Mouse (Mus musculus) forebrain, embryonic 15.5 days (tissue): ENCODE measurements at regions not wholly inside any gene's neighbourhood (a gene's known extent, or its start where the extent isn't known, plus 50 kb on each side); places are given as distances from the start of the nearest gene placed in this dataset.
"Not testable (repeated sequence)": the region's sequence is repeated elsewhere in the genome, so short reads cannot be mapped to it uniquely, and the experiment has no call there.

Experiments used
- ATAC-seq: fragments of 200-750 bp; cut with Nextera tagmentation; replicated peaks from 2 replicates; pipeline ENCODE4 v1.8.0; 2017; ENCODE audit warnings: mild to moderate bottlenecking, moderate TSS enrichment, moderate library complexity
- H3K27ac ChIP-seq: fragments of 300-500 bp; sonication (generic); replicated peaks from 2 replicates; pipeline ENCODE4 v1.5.1; 2015; ENCODE audit warnings: mild to moderate bottlenecking, inconsistent platforms
- H3K27me3 ChIP-seq: fragments of 300-500 bp; sonication (generic); 2 replicates; pipeline ENCODE4 v1.6.1; 2015; ENCODE audit warnings: inconsistent platforms
- H3K36me3 ChIP-seq: fragments of 300-500 bp; sonication (generic); 2 replicates; pipeline ENCODE4 v1.6.1; 2015; ENCODE audit warnings: mild to moderate bottlenecking, inconsistent platforms
- H3K4me1 ChIP-seq: fragments of 300-500 bp; sonication (generic); 2 replicates; pipeline ENCODE4 v1.6.1; 2015; ENCODE audit warnings: inconsistent platforms
- H3K4me2 ChIP-seq: fragments of 300-500 bp; sonication (generic); replicated peaks from 2 replicates; pipeline ENCODE4 v1.6.1; 2015; ENCODE audit warnings: mild to moderate bottlenecking, inconsistent platforms
- H3K4me3 ChIP-seq: fragments of 300-500 bp; sonication (generic); 2 replicates; pipeline ENCODE4 v1.5.1; 2015; ENCODE audit warnings: mild to moderate bottlenecking, inconsistent platforms
- H3K9ac ChIP-seq: fragments of 300-500 bp; sonication (generic); replicated peaks from 2 replicates; pipeline ENCODE4 v1.6.1; 2015; ENCODE audit warnings: mild to moderate bottlenecking, inconsistent platforms
- H3K9me3 ChIP-seq: fragments of 300-500 bp; sonication (generic); 2 replicates; pipeline ENCODE4 v1.6.1; 2016; ENCODE audit warnings: inconsistent platforms
- WGBS: fragments of 180-500 bp; shearing (Covaris S2); methylation state at CpG from one replicate; pipeline ENCODE4 v1.1.7; 2015; ENCODE audit warnings: mixed read lengths; 5-methylcytosine and 5-hydroxymethylcytosine counted together

GRCm38 (mm10) chr16:25478300-25478699, 191.7 kb downstream of the Tprg start:
- Histone ChIP-seq H3K36me3 (no peaks in the 10 kb centered on the region), H3K4me1 (no peaks in the 10 kb centered on the region), H3K4me2 (no peak overlapping the region), H3K27me3 (no peaks in the 10 kb centered on the region), H3K9ac (no peak overlapping the region), H3K9me3 (no peaks in the 10 kb centered on the region), H3K27ac (no peak overlapping the region), H3K4me3 (no peak overlapping the region)
- ATAC-seq, result no peak
- 57% methylated on average over 2 of the region's 2 CpGs for whole genome bisulfite sequencing

DNA sequence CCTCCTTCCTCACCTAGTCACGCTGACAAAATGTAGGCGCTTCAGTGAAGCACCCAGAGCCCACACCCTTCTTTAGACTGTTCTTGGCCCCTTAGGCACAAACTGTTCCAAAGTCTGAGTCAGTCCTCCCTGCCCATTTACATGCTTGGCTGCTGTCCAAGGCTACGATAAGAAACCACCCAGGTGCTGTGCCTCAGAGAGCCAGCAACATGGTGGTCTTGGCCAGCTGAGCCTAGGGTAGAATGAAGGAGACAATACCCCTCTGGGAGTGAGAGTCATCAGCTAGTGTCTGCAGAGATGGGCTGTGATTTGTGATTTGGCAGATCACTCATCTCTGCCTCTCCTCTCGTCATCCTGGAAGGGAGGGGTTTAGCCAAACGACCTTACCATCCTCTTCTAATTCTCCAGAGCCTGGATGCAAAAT, 197.2 kb downstream of the Tprg start:
- Histone ChIP-seq H3K27ac (no peak overlapping the region), H3K4me2 (no peak overlapping the region), H3K9me3 (no peaks in the 10 kb centered on the region), H3K9ac (no peak overlapping the region), H3K4me1 (0 out of 2 replicates have a peak, but pooled peaks cover 5% of the 10 kb centered on the region), H3K27me3 (no peaks in the 10 kb centered on the region), H3K36me3 (no peaks in the 10 kb centered on the region), H3K4me3 (no peak overlapping the region)
- peak; percentile 77 for ATAC-seq
- 48% methylated on average over 5 of the region's 5 CpGs for WGBS

DNA sequence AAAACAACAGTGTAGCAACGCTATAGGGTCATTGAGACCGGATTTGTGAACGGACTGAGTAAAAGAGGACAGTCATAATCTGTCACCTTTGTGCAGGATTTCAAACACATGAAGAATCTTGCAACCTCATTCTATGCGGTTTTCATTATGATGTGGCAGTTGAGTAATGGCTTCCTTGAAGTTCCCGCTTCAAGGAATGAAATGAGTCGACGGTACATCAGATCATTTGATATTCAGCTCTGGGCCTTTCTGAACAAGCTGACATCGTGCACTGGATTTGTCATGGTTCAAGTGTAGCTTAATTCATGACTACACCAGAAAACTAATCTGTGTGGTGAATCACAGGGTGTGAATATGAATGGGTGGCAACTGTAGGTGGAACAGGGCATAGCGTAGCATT, 198.4 kb downstream of the Tprg start:
- Histone ChIP-seq H3K27ac (no peak overlapping the region), H3K27me3 (no peaks in the 10 kb centered on the region), H3K4me1 (0 out of 2 replicates have a peak, but pooled peaks cover 5% of the 10 kb centered on the region), H3K9me3 (no peaks in the 10 kb centered on the region), H3K36me3 (no peaks in the 10 kb centered on the region), H3K4me2 (no peak overlapping the region), H3K9ac (no peak overlapping the region), H3K4me3 (no peak overlapping the region)
- 92% methylated on average over 9 of the region's 9 CpGs for WGBS
- ATAC-seq, result no peak

GRCm38 (mm10) chr16:25486477-25487094, 197.0 kb upstream of the Trp63 start:
- Histone ChIP-seq H3K9me3 (no peaks in the 10 kb centered on the region), H3K27ac (no peak overlapping the region), H3K27me3 (no peaks in the 10 kb centered on the region), H3K4me3 (no peak overlapping the region), H3K4me1 (0 out of 2 replicates have a peak, but pooled peaks cover 5% of the 10 kb centered on the region), H3K36me3 (no peaks in the 10 kb centered on the region), H3K9ac (no peak overlapping the region), H3K4me2 (no peak overlapping the region)
- no peak for ATAC-seq
- 94% methylated on average over 4 of the region's 4 CpGs for WGBS

DNA sequence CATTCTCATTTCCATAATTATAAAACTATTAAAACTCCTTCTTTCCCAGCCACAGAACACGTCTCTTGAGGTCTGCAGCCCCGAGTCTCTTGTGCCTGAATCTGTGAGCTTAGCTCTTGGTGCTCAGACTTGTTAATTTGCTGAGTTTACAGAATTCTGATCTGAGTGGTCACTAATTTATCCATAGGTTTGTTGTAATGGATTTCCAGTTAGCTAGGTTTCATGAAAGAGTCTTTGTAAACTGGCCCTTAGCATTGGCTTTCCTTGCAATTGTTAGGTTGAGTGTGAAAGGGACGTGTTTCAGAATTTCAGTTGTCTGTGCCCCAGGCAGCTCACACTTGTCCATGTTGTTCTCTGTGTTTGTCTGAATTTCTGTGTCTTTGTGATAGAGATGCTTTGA, 192.7 kb upstream of the Trp63 start:
- Histone ChIP-seq H3K27me3 (no peaks in the 10 kb centered on the region), H3K36me3 (no peaks in the 10 kb centered on the region), H3K9me3 (no peaks in the 10 kb centered on the region), H3K9ac (no peak overlapping the region), H3K4me3 (no peak overlapping the region), H3K4me2 (no peak overlapping the region), H3K4me1 (no peaks in the 10 kb centered on the region), H3K27ac (no peak overlapping the region)
- WGBS, result 28% methylated on average over 3 of the region's 3 CpGs
- no peak for ATAC-seq

DNA sequence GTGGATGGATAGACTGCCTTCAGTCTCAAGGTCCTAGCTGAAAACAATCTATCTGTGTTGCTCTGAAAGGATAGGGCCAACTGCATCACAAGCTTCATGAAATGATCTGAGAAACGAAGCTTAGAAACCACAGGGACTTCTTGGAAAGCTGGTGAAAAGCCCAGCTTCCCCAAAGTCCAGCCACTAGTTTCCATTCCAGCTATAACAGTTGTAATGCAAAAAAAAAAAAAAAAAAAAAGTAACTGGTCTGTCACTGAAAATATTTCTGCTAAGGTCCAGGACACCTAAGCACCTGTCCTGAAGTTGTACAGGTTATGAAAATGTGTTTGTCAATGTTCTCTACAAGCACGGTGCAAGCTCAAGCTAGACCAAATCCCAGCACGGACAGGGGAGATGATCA, 189.4 kb upstream of the Trp63 start:
- ATAC-seq, result no peak
- WGBS, result 87% methylated on average over 3 of the region's 3 CpGs
- no peak overlapping the region for H3K4me3 ChIP-seq
- no peaks in the 10 kb centered on the region for H3K36me3 ChIP-seq
- H3K27ac ChIP-seq, result no peak overlapping the region
- H3K27me3 ChIP-seq, result no peaks in the 10 kb centered on the region
- no peak overlapping the region for H3K9ac ChIP-seq
- no peaks in the 10 kb centered on the region for H3K9me3 ChIP-seq
- no peaks in the 10 kb centered on the region for H3K4me1 ChIP-seq
- no peak overlapping the region for H3K4me2 ChIP-seq

GRCm38 (mm10) chr16:25495586-25496196, 187.9 kb upstream of the Trp63 start:
- Histone ChIP-seq H3K27ac (no peak overlapping the region), H3K4me3 (no peak overlapping the region), H3K27me3 (no peaks in the 10 kb centered on the region), H3K36me3 (no peaks in the 10 kb centered on the region), H3K9ac (no peak overlapping the region), H3K4me1 (no peaks in the 10 kb centered on the region), H3K9me3 (no peaks in the 10 kb centered on the region), H3K4me2 (no peak overlapping the region)
- WGBS, result 95% methylated on average over 2 of the region's 2 CpGs
- no peak for ATAC-seq

DNA sequence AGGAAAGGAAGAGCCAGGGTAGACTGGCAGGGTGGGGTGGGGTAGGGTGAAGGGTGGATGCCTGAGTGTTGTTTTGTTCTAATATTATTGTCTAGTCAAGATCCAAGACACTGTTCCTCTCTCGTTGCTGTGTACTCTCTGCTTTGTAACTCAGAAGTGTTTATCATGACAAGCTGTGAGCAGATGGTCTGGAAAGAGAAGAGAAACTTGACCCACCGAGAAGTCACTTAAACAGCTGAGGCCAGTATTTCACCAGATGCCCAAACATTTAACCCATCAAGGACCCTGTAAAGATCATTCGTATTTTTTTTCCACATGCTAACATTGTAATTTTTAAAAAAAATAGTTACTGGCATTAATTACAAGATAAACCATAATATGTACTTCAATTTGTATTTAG, 178.7 kb upstream of the Trp63 start:
- H3K4me2 ChIP-seq, result no peak overlapping the region
- no peaks in the 10 kb centered on the region for H3K27me3 ChIP-seq
- no peaks in the 10 kb centered on the region for H3K4me1 ChIP-seq
- WGBS, result 67% methylated on average over 3 of the region's 3 CpGs
- H3K9ac ChIP-seq, result no peak overlapping the region
- no peaks in the 10 kb centered on the region for H3K9me3 ChIP-seq
- no peaks in the 10 kb centered on the region for H3K36me3 ChIP-seq
- H3K27ac ChIP-seq, result no peak overlapping the region
- no peak for ATAC-seq
- H3K4me3 ChIP-seq, result no peak overlapping the region

DNA sequence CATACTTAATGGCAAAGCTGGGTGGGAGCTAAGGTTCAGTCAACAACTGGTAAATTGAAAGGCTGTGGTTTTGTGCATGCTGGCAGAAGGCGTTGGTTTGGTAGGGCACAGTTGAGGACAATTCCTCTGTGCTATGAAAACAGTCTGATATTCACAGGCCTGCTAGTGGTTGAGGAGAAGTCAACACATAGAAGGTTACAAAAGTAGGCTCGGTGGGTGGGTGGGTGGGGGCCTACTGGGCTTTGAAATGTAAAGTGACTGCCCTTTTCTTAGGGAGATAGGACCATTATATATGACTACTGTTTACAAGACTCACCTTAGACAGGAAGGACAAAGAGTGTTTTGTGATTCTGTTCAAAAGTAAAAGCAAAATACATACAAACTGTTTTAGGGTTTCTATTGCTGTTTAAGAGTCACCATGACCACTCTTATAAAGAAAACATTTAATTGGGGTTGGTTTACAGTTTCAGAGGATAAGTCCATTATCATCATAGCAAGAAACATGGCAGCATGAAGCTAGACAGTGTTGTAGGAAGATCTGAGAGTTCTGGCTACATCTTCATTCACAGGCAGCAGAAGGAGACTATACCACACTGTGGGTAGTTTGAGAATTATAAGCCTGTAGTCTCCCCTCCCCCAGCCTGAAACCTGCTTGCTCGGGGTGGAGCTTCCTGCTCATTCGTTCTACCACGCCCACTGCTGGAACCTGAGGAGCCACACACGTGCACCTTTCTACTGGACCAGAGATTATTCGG, 166.3 kb upstream of the Trp63 start:
- H3K36me3 ChIP-seq, result no peaks in the 10 kb centered on the region
- 75% methylated on average over 6 of the region's 7 CpGs for WGBS
- H3K4me2 ChIP-seq, result no peak overlapping the region
- no peak overlapping the region for H3K27ac ChIP-seq
- H3K4me3 ChIP-seq, result no peak overlapping the region
- H3K27me3 ChIP-seq, result no peaks in the 10 kb centered on the region
- no peaks in the 10 kb centered on the region for H3K9me3 ChIP-seq
- no peak for ATAC-seq
- H3K9ac ChIP-seq, result no peak overlapping the region
- no peaks in the 10 kb centered on the region for H3K4me1 ChIP-seq

DNA sequence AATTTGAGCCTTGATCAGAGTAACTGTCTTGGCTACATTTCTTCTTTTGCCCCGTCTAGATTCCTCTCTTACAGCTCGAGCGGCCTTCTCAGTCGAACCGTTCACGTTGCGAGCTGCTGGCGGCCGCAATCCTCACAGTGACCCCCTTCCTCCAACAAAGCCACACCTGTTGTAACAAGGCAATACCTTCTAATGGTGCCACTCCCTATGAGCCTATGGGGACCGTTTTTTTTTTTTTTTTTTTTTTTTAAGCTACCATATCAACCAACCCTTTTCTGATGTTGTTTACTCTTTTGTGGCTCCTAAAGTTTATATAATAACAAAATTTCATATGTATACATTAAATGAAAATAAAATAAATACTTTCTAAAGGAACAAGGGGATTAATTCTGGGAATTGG, 160.4 kb upstream of the Trp63 start:
- ATAC-seq, H3K4me2 ChIP-seq, H3K9me3 ChIP-seq, H3K9ac ChIP-seq, H3K36me3 ChIP-seq, H3K27ac ChIP-seq, H3K4me1 ChIP-seq, H3K4me3 ChIP-seq, H3K27me3 ChIP-seq: not testable (repeated sequence)
- WGBS, result 77% methylated on average over 10 of the region's 10 CpGs

GRCm38 (mm10) chr16:25523621-25524020, 159.9 kb upstream of the Trp63 start:
- H3K4me3 ChIP-seq, result no peak overlapping the region
- H3K27ac ChIP-seq, result no peak overlapping the region
- H3K27me3 ChIP-seq, result no peaks in the 10 kb centered on the region
- H3K9ac ChIP-seq, result no peak overlapping the region
- 82% methylated on average over 2 of the region's 2 CpGs for WGBS
- no peaks in the 10 kb centered on the region for H3K4me1 ChIP-seq
- no peaks in the 10 kb centered on the region for H3K36me3 ChIP-seq
- ATAC-seq, result no peak
- H3K9me3 ChIP-seq, result no peaks in the 10 kb centered on the region
- H3K4me2 ChIP-seq, result no peak overlapping the region

DNA sequence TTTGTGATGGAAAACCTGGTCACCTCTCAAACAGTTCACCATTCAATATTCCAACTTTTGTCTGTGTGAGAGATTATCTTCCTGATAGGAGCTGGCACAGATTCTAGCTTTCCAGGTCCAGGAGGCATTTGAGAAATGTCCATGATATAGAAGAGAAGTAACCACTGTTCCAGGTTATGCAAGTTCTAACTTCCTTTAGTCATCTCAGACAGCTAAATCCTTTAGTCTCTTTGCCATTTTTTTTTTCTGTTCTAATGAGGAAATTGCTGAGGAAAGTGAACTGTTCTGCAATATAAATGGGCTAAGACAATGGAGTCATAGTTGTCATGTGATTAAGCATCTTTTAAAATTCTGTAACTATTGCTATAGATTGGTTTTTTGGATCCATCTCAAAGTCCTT, 155.7 kb upstream of the Trp63 start:
- Histone ChIP-seq H3K36me3 (no peaks in the 10 kb centered on the region), H3K27ac (no peak overlapping the region), H3K27me3 (no peaks in the 10 kb centered on the region), H3K4me2 (no peak overlapping the region), H3K9ac (no peak overlapping the region), H3K4me1 (no peaks in the 10 kb centered on the region), H3K4me3 (no peak overlapping the region), H3K9me3 (no peaks in the 10 kb centered on the region)
- no peak for ATAC-seq
